Mouse (Mus musculus) C2C12 (cell line): ENCODE data around the gene Gm10491. TPM values are rescaled to one million over a fixed set of nuclear protein-coding genes. Genes with fewer than 3 reads are reported as not detected.

Experiments
- H3K27me3 ChIP-seq: one replicate; pipeline ENCODE4 v1.6.1; 2011; ENCODE audit not compliant: control insufficient read depth, insufficient read depth, insufficient read length
- H3K36me3 ChIP-seq: one replicate; pipeline ENCODE4 v1.6.1; 2011; ENCODE audit not compliant: control insufficient read depth, insufficient read depth
- H3K4me3 ChIP-seq: one replicate; pipeline ENCODE4 v1.5.1; 2011; ENCODE audit warnings: mild to moderate bottlenecking, control low read depth; ENCODE audit not compliant: poor library complexity, insufficient read depth, severe bottlenecking
- H3K79me2 ChIP-seq: one replicate; pipeline ENCODE4 v1.6.1; 2011; ENCODE audit not compliant: control insufficient read depth, insufficient read depth
- H3K79me3 ChIP-seq: one replicate; pipeline ENCODE4 v1.6.1; 2011; ENCODE audit warnings: low read depth, control low read depth
- H3ac ChIP-seq: one replicate; pipeline ENCODE3; 2011; ENCODE audit warnings: low read depth; ENCODE audit not compliant: control insufficient read depth, insufficient read length
- CEBPB ChIP-seq: IDR thresholded peaks from one replicate; pipeline ENCODE4 v1.6.1; 2011; ENCODE audit warnings: low read depth, mild to moderate bottlenecking, control low read depth, moderate library complexity
- CTCF ChIP-seq: IDR thresholded peaks from one replicate; pipeline ENCODE4 v1.5.1; 2011; ENCODE audit not compliant: control insufficient read depth, insufficient read depth, insufficient read length
- FOSL1 ChIP-seq: IDR thresholded peaks from one replicate; pipeline ENCODE4 v1.8.0; 2011; ENCODE audit warnings: mild to moderate bottlenecking, low read length; ENCODE audit not compliant: poor library complexity, insufficient read depth, severe bottlenecking
- MAX ChIP-seq: IDR thresholded peaks from one replicate; pipeline ENCODE4 v1.6.1; 2011; ENCODE audit warnings: mild to moderate bottlenecking, control low read depth
- MYOD1 ChIP-seq: IDR thresholded peaks from one replicate; pipeline ENCODE4 v1.6.1; 2011; ENCODE audit warnings: low read depth; ENCODE audit not compliant: control insufficient read depth, insufficient read length
- MYOG ChIP-seq: IDR thresholded peaks from one replicate; pipeline ENCODE4 v1.6.1; 2011; ENCODE audit not compliant: control insufficient read depth, insufficient read length; ENCODE audit errors: extremely low read depth
- USF1 ChIP-seq: IDR thresholded peaks from one replicate; pipeline ENCODE4 v1.6.1; 2011; ENCODE audit warnings: low read depth, mild to moderate bottlenecking, control low read depth, moderate library complexity
- long read RNA-seq, 2 experiments: library from polyadenylated mRNA; unstranded; transcript quantifications; one replicate each; pipeline ENCODE4 v2.0.0; 2019 to 2020
- polyA plus RNA-seq: library from polyadenylated mRNA; unstranded; fragments of >200 nt; fragmentation: generic; extraction: Trizol; gene quantifications from one replicate; pipeline ENCODE4 v1.2.1, GENCODE M21; 2012; ENCODE audit warnings: missing spikeins

The Gm10491 gene
- polyA plus RNA-seq = not detected
- long read RNA-seq, experiment 1 = 0 reads
- long read RNA-seq, experiment 2 = 0 reads

DNA sequence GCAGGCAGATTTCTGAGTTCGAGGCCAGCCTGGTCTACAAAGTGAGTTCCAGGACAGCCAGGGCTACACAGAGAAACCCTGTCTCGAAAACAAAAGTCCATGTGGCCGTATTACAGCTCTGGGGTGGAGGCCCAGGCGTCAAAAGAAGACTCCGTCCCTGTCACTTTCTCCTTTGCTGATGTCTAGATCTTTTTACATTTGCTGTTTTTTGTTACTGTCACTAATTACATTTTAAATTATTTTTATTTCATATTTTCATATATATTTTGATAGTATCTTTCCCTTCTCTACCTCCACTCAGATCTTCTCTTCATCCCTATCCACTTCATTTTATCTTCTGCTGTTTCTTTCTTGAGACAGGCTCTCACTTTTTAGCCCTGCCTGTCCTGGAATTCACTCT is at the start of gene Gm10491:
Gene Gm10491, minus strand, starts transcription at position 101 of the 400 bp plus-strand sequence.
- no peak within 1 kb of the TSS for H3K4me3 ChIP-seq
- H3K79me3 ChIP-seq = no peaks in the 10 kb centered on the region
- TF ChIP-seq MYOD1 (no peak), CTCF (no peak), CEBPB (no peak), MYOG (no peak), MAX (no peak), FOSL1 (no peak), USF1 (no peak)
- H3ac ChIP-seq = no peak within 1 kb of the TSS
- no peaks in the 10 kb centered on the region for H3K36me3 ChIP-seq
- no peaks in the 10 kb centered on the region for H3K27me3 ChIP-seq
- no peaks in the 10 kb centered on the region for H3K79me2 ChIP-seq

DNA sequence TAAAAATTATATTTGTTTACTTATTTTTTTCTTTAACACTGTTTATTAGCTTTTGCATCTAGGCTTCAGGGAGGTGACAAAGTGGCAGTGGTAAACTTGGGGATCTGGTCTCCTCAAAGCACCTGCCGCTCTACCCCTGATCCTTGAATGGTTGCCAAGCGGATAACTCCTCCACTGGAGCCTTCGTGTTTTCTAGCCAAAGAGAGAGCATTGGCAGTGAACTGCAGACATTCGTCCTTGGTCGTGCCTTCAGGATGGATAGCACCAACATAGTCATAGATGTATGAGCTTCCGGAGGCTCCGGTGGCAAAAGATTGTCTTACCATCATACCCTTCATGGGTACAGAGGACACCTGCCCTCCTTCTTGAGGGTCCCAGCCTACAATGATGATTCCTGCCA is 42.5 kb upstream of the Gm10491 start:
- no peak overlapping the region for H3ac ChIP-seq
- H3K4me3 ChIP-seq = no peak overlapping the region
- H3K79me3 ChIP-seq = no peaks in the 10 kb centered on the region
- no peaks in the 10 kb centered on the region for H3K79me2 ChIP-seq
- TF ChIP-seq MYOD1 (no peak), CEBPB (no peak), FOSL1 (no peak), MYOG (no peak), CTCF (no peak), USF1 (no peak), MAX (no peak)
- no peaks in the 10 kb centered on the region for H3K27me3 ChIP-seq
- H3K36me3 ChIP-seq = no peaks in the 10 kb centered on the region

DNA sequence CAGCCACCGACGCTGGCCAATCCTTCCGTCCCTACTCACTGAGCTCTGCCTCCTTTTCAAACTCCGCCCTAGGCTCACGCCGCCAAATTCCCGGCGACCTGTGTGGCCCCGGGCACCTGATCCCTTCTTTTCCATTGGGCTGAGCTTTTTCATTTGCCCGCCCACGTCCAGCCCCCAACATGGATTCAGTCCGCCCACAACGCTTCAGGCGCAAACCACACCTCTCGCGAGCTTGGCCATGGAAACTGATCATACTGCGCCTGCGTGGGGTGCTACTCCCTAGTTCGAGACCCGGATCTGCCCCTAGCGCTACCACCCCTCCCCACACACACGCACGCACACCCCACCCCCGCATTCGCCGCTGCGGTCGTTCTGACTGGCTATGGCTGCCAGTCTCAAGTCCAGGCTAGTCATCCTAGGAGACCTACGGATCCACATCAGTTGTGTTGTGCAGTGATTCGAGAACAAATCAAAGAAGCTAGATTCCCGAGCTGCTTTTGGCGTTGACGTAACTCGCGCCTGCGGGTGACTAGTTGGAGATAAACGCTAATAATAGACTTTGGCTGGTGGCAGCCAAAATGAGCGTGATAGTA is 40.4 kb upstream of the Gm10491 start:
- no peak for TF ChIP-seq MAX
- TF ChIP-seq CTCF = no peak
- no peak for TF ChIP-seq MYOD1
- TF ChIP-seq CEBPB = no peak
- no peak for TF ChIP-seq USF1
- H3K36me3 ChIP-seq = no peaks in the 10 kb centered on the region
- H3K4me3 ChIP-seq = no peak overlapping the region
- no peaks in the 10 kb centered on the region for H3K27me3 ChIP-seq
- no peaks in the 10 kb centered on the region for H3K79me3 ChIP-seq
- no peaks in the 10 kb centered on the region for H3K79me2 ChIP-seq
- no peak overlapping the region for H3ac ChIP-seq

DNA sequence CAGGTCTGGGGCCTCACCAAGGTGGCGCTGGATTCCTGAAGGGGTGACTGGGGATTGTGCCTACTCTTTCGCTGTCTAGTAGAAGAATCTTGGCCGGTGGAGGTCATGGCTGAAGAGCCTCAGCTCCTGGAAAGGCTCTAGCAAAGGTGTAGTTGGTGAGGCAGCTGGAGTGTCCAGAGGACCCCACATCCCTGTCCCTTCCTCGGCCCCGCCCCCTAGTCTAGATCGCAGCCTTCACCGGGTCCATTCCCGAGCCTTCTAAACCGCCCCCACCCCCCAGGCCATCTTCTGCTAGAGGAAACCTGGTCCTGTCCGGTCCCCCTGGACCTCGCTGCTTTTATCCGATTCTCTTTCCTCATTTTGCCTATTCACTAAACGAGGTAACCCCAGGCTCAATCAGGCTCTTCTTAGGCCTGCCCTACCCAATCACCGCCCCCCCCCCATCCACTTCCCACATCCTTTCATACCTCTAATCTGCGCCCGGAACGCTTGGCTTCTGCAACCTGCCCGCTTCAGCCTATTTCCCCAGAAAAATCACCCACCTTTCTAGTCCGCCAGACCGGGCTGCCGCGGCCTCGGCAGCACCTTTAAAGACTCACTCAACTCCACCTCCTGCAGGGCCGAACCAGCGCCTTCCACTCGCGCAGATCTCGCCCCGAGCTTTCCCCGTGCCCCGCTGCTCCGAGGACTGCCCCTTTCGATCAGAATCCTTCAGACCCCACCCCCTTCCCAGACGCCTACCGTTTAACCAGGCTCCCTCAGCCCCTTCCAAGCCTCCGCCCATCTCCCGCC is 39.7 kb upstream of the Gm10491 start, which contains the start of gene Hdac6:
Gene Hdac6, minus strand, starts transcription at position 782 of the 792 bp plus-strand sequence.
- peak; percentile 8 for TF ChIP-seq MAX
- TF ChIP-seq MYOD1 = no peak
- H3K4me3 ChIP-seq = peak within 1 kb of the TSS; percentile 29
- no peaks in the 10 kb centered on the region for H3K36me3 ChIP-seq
- no peaks in the 10 kb centered on the region for H3K79me3 ChIP-seq
- peak within 1 kb of the TSS; percentile 59 for H3ac ChIP-seq
- H3K27me3 ChIP-seq = no peaks in the 10 kb centered on the region
- no peaks in the 10 kb centered on the region for H3K79me2 ChIP-seq

DNA sequence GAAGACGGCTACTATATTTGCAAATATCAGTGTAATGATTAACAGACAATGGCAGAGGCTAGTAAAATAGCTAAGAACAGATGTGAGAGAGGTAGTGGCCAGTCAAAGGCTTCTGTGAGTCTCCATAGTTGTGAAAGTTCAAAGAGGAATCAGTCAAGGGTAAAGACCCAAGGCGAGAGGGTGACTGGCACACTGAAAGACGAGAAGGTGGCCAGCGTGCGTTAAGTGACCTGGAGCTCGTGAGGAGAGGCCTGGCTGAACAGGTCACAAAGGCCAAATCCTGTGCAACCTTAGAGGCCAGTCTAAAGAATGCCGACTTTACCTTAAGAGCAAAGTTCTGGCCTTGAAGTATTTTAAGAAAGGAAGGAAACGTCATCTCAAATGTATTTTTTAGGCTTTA is 38.0 kb upstream of the Gm10491 start:
- H3K36me3 ChIP-seq = no peaks in the 10 kb centered on the region
- no peak overlapping the region for H3K4me3 ChIP-seq
- TF ChIP-seq MYOG = no peak
- no peak for TF ChIP-seq CTCF
- no peak for TF ChIP-seq MYOD1
- no peak for TF ChIP-seq MAX
- no peak for TF ChIP-seq CEBPB
- no peak for TF ChIP-seq FOSL1
- no peak for TF ChIP-seq USF1
- no peaks in the 10 kb centered on the region for H3K79me2 ChIP-seq
- no peaks in the 10 kb centered on the region for H3K79me3 ChIP-seq
- H3ac ChIP-seq = no peak overlapping the region
- no peaks in the 10 kb centered on the region for H3K27me3 ChIP-seq
